7 mouse cellular contexts compared by ENCODE assay signal in the genomic region with DNA sequence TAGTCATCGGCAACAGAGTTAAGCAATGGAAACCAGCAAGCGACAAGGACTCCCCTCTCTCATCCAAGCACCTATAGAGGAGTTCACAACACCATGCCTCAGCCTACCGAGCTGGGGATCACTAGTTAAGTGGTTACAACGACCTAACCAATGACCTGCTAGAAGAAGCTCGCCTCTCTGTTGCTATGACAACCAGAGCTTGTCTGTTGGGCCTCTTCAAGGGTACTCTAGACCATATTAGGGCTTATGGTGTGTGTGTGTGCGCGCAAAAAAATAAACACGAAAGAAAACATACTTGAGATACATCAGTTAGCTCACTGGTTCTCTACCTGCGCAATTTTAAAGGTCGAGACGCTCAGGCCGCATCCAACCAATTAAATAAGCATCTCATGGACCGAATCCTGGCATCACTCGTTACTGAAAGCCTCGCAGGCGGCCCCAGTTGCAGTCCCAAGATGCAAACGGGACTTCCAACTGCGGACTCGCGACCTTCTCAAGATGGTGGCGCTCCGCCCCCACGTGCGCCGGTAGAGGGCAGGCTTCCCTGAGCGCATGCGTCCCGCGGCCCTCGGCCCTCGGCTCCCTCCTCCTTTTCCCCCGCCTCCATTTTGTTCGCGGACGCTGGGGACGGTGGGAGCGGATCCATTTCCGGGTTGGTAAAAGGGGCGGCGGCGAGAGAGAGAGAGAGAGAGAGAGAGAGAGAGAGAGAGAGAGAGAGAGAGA. TPM values are rescaled to one million over a fixed set of nuclear protein-coding genes. Genes with fewer than 3 reads are reported as not detected.
DNase-seq lines count a peak whose midpoint lies in the region; ATAC-seq and TF ChIP-seq lines count a peak whose summit lies in the region.

Gene Wipf2 (plus strand): TSS at position 611 of the 723 bp plus-strand sequence.

- peak; percentile 65 for TF ChIP-seq CTCF in kidney, adult 2 months (conservative IDR thresholded peaks at IDR 0.05; ENCODE audit: insufficient read depth, insufficient read length, low read depth, low read length)
- TF ChIP-seq CTCF in spleen, adult 2 months (IDR thresholded peaks at IDR 0.05; ENCODE audit: extremely low read depth, insufficient read depth, insufficient read length, insufficient replicate concordance), result peak; percentile 59

- H3K4me3 ChIP-seq in embryonic facial prominence, embryonic 11.5 days (ENCODE audit: low read depth, low read length), result peak within 1 kb of the TSS; percentile 58
- peak within 1 kb of the TSS; percentile 65 for H3K4me3 ChIP-seq in kidney, adult 2 months (ENCODE audit: insufficient read depth, low read depth, low read length)
- peak within 1 kb of the TSS; percentile 62 for H3K4me3 ChIP-seq in limb, embryonic 12.5 days (replicated peaks)
- H3K4me3 ChIP-seq in midbrain, embryonic 15.5 days, result peak within 1 kb of the TSS; percentile 59
- peak within 1 kb of the TSS; percentile 84 for H3K4me3 ChIP-seq in spleen, adult 2 months (ENCODE audit: extremely low read depth, insufficient read depth, insufficient read length)

- WGBS in embryonic facial prominence, embryonic 11.5 days, result 9% methylated on average over 36 of the region's 41 CpGs
- WGBS in kidney, adult 2 months, result 7% methylated on average over 40 of the region's 41 CpGs
- WGBS in limb, embryonic 12.5 days, result 6% methylated on average over 41 of the region's 41 CpGs
- WGBS in midbrain, embryonic 15.5 days, result 7% methylated on average over 37 of the region's 41 CpGs
- WGBS in spleen, adult 2 months, result 10% methylated on average over 41 of the region's 41 CpGs

- H3K4me1 ChIP-seq in embryonic facial prominence, embryonic 11.5 days (ENCODE audit: control insufficient read depth, insufficient read depth, low read length), result no peaks in the 10 kb centered on the region
- no peaks in the 10 kb centered on the region; the same call in 1 of the 2 replicates for H3K4me1 ChIP-seq in kidney, adult 2 months (ENCODE audit: control insufficient read depth, insufficient read depth, low read length)
- H3K4me1 ChIP-seq in limb, embryonic 12.5 days (replicated peaks), result peaks cover 8% of the 10 kb centered on the region
- peaks cover 20% of the 10 kb centered on the region for H3K4me1 ChIP-seq in midbrain, embryonic 15.5 days
- peaks cover 4% of the 10 kb centered on the region; the same call in 1 of the 2 replicates for H3K4me1 ChIP-seq in spleen, adult 2 months (ENCODE audit: control insufficient read depth, insufficient read depth, insufficient read length)

- DNase-seq in adrenal gland, postnatal 14 days, result peak; percentile 98
- peak; percentile 98 for DNase-seq in embryonic facial prominence, embryonic 11.5 days (ENCODE audit: low spot score)
- DNase-seq in heart, adult 18-20 months, result peak; percentile 95 to 96
- DNase-seq in kidney, adult 2 months, result peak; percentile 97
- peak; percentile 89 to 95 for DNase-seq in spleen, adult 2 months (ENCODE audit: low read depth in 1 of 2, low spot score in 2 of 2)

- peak; percentile 35 for TF ChIP-seq POLR2A in kidney, adult 2 months (IDR thresholded peaks at IDR 0.05; ENCODE audit: low read depth, low read length)
- TF ChIP-seq POLR2A in spleen, adult 2 months (IDR thresholded peaks at IDR 0.05; ENCODE audit: low read depth, low read length), result peak; percentile 1; the same call in 1 of the 2 replicates

- H3K36me3 ChIP-seq in embryonic facial prominence, embryonic 11.5 days (replicated peaks; ENCODE audit: control insufficient read depth, insufficient read depth, low read depth, low read length), result no peaks in the 10 kb centered on the region
- no peaks in the 10 kb centered on the region; the same call in 1 of the 2 replicates for H3K36me3 ChIP-seq in kidney, adult 2 months (ENCODE audit: control insufficient read depth, insufficient read depth, low read length)
- peaks cover 24% of the 10 kb centered on the region for H3K36me3 ChIP-seq in limb, embryonic 12.5 days
- H3K36me3 ChIP-seq in midbrain, embryonic 15.5 days (replicated peaks), result peaks cover 4% of the 10 kb centered on the region; the same call in 1 of the 2 replicates
- peaks cover 9% of the 10 kb centered on the region; the same call in 1 of the 2 replicates for H3K36me3 ChIP-seq in spleen, adult 2 months (ENCODE audit: control insufficient read depth, insufficient read depth, low read length)

- H3K9ac ChIP-seq in embryonic facial prominence, embryonic 11.5 days (replicated peaks; ENCODE audit: low read length), result peak within 1 kb of the TSS; percentile 71
- peak within 1 kb of the TSS; percentile 71 for H3K9ac ChIP-seq in limb, embryonic 12.5 days (replicated peaks)
- peak within 1 kb of the TSS; percentile 64 for H3K9ac ChIP-seq in midbrain, embryonic 15.5 days

- H3K9me3 ChIP-seq in embryonic facial prominence, embryonic 11.5 days (replicated peaks; ENCODE audit: control insufficient read depth, low read length), result no peaks in the 10 kb centered on the region
- H3K9me3 ChIP-seq in limb, embryonic 12.5 days, result no peaks in the 10 kb centered on the region
- no peaks in the 10 kb centered on the region for H3K9me3 ChIP-seq in midbrain, embryonic 15.5 days

- no peaks in the 10 kb centered on the region for H3K27me3 ChIP-seq in embryonic facial prominence, embryonic 11.5 days (ENCODE audit: control insufficient read depth, insufficient read depth, low read length)
- H3K27me3 ChIP-seq in kidney, adult 2 months (replicated peaks; ENCODE audit: control insufficient read depth, insufficient read depth, low read length), result no peaks in the 10 kb centered on the region
- H3K27me3 ChIP-seq in limb, embryonic 12.5 days, result no peaks in the 10 kb centered on the region
- no peaks in the 10 kb centered on the region for H3K27me3 ChIP-seq in midbrain, embryonic 15.5 days (replicated peaks)
- H3K27me3 ChIP-seq in spleen, adult 2 months (ENCODE audit: control insufficient read depth, insufficient read depth, low read length), result no peaks in the 10 kb centered on the region

- peak within 1 kb of the TSS; percentile 67 for H3K4me2 ChIP-seq in embryonic facial prominence, embryonic 11.5 days (ENCODE audit: low read depth, low read length)
- peak within 1 kb of the TSS; percentile 61 for H3K4me2 ChIP-seq in limb, embryonic 12.5 days
- H3K4me2 ChIP-seq in midbrain, embryonic 15.5 days, result peak within 1 kb of the TSS; percentile 67

- peak within 1 kb of the TSS; percentile 90 for H3K27ac ChIP-seq in embryonic facial prominence, embryonic 11.5 days (replicated peaks; ENCODE audit: low read depth, low read length)
- peak within 1 kb of the TSS; percentile 79 for H3K27ac ChIP-seq in kidney, adult 2 months (ENCODE audit: insufficient read depth, low read depth, low read length)
- H3K27ac ChIP-seq in limb, embryonic 12.5 days, result peak within 1 kb of the TSS; percentile 95
- H3K27ac ChIP-seq in midbrain, embryonic 15.5 days, result peak within 1 kb of the TSS; percentile 96
- H3K27ac ChIP-seq in spleen, adult 2 months (ENCODE audit: insufficient read depth, low read length), result peak within 1 kb of the TSS; percentile 71

- peak; percentile 81 for ATAC-seq in embryonic facial prominence, embryonic 11.5 days (replicated peaks; ENCODE audit: insufficient number of reproducible peaks, low FRiP score, low TSS enrichment, low read depth)
- ATAC-seq in limb, embryonic 12.5 days (ENCODE audit: insufficient number of reproducible peaks, insufficient read depth, low FRiP score, low TSS enrichment, low read depth), result peak; percentile 72
- peak; percentile 91 for ATAC-seq in midbrain, embryonic 15.5 days (replicated peaks)

RNA-seq across cellular contexts. Expression of gene Wipf2, which starts in this region (rescaled TPM):
- 16.6 and 21.3 TPM in 2 replicates for total RNA-seq in adrenal gland, postnatal 14 days (2021)
- polyA plus RNA-seq in embryonic facial prominence, embryonic 11.5 days (2014; fragmentation: Nextera tagmentation; extraction: Ambion mirVana), result 4.4 and 4.6 TPM in 2 replicates
- 10 to 100 TPM in 1 of 2 experiments, 1 to 10 TPM in 1; 7.3 to 10.1 TPM for total RNA-seq in heart, adult 18-20 months (2021)
- polyA plus RNA-seq in kidney, adult 2 months (2012; rRNA removed), result 8.7 and 9.9 TPM in 2 replicates
- 5.6 and 5.8 TPM in 2 replicates for polyA plus RNA-seq in limb, embryonic 12.5 days (2016; fragmentation: Nextera tagmentation; extraction: Ambion mirVana)
- 4.9 and 5.3 TPM in 2 replicates for polyA plus RNA-seq in midbrain, embryonic 15.5 days (2015; fragmentation: Nextera tagmentation; extraction: Ambion mirVana)
- 8.0 and 10.1 TPM in 2 replicates for polyA plus RNA-seq in spleen, adult 2 months (2012; rRNA removed)

Comparison
In these comparisons a context has a peak if more than half of its experiments do, and no peak if none do; other contexts are left out.
1. Peak in every context shown above with its lines: DNase-seq, ATAC-seq, H3K4me3 ChIP-seq and H3K27ac ChIP-seq.